Mouse (Mus musculus) ES-E14 (cell line): ENCODE results near the gene Mical2.

Experiments used
- HCFC1 ChIP-seq: IDR thresholded peaks from 2 replicates; pipeline ENCODE4 v1.6.1; 2012; ENCODE audit warnings: low read length, inconsistent platforms, borderline replicate concordance; ENCODE audit not compliant: insufficient read depth
- MAFK ChIP-seq: IDR thresholded peaks from 2 replicates; pipeline ENCODE4 v1.6.1; 2014; ENCODE audit warnings: mild to moderate bottlenecking, low read depth, low read length, inconsistent platforms; ENCODE audit not compliant: insufficient read depth

GRCm38 (mm10) chr7:112332426-112332825, 106.8 kb downstream of the Mical2 start:
- TF ChIP-seq MAFK, result no peak
- no peak for TF ChIP-seq HCFC1
